Mouse (Mus musculus) small intestine, adult 2 months (tissue): ENCODE measurements around the gene Dlg5.

Experiments
- CTCF ChIP-seq: fragments of 200-500 bp; IDR thresholded peaks from 2 replicates; pipeline ENCODE4 v1.5.1; 2012; ENCODE audit warnings: low read depth, mild to moderate bottlenecking, control low read depth, inconsistent platforms, low read length, moderate library complexity, mixed read lengths; ENCODE audit not compliant: insufficient replicate concordance, insufficient read length; ENCODE audit errors: extremely low read depth
- POLR2A ChIP-seq: fragments of 200-500 bp; IDR thresholded peaks from 2 replicates; pipeline ENCODE4 v1.6.1; 2012; ENCODE audit warnings: low read depth, mild to moderate bottlenecking, control low read depth, inconsistent platforms, low read length, moderate library complexity

DNA sequence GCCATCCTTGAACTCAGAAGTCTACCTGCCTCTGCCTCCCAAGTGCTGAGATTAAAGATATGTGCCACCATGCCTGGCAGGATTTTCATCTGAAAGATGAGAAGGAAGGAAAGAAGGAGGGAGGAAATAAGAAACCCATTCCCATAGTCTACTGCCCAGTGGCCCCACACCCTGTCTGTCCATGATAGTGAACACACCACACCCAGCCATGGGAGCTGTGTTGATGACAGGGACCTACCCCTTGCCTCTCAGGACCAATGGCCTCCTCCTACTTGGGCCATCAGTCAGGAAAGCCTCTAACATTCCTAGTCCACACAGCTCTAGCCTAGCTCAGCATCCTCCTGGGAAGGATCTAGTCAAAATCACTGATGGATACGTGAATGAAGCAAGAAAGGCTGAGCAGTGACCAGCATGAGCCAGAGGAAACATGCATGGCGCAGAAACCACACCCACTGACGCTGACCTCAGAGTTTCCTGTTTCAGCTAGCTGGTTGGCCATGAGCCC is 102.7 kb downstream of the Dlg5 start:
- TF ChIP-seq POLR2A (no peak), CTCF (no peak)
